9 mouse cellular contexts compared by ENCODE assay signal in the genomic region with DNA sequence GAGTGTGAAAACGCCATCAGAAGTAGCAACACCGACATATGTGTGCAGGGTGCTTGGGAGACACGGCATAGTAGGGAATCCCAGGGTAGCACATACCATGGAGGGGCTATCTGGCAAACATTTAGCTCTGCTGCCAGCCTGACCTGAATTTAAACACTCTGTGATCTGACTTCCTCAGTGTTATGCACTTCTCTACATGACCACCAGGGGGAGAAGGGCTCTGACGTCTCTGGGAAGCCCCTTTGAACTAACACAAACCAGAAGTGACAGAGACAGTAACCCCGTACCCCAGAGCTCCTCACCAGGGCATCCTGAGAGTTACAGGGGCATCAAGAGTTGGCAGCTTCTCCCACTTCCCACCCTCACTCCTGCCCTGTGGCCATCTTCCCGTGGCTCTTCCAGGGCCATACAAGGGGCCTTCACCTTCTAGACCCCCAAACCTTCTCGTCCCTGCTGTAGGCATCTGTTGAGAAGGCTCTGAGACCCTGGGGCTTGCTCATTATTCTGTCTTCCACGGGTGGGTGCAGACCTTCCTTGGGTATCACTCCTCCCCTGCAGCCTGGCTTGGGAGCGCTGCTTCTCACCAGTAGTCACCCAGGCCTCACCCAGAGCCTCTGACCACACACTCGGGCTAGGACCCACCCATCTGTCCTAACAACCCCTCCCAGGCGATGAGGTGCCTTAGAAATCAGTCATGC. TPM values are rescaled to one million over a fixed set of nuclear protein-coding genes. Genes with fewer than 3 reads are reported as not detected.
DNase-seq lines count a peak whose midpoint lies in the region; ATAC-seq and TF ChIP-seq lines count a peak whose summit lies in the region.
"Had no signal": no experiment of that assay in that cellular context is flagged by ENCODE, and none has a peak within 500 bp of the region (broad histone marks: within the 10 kb centered on the region; RNA-seq: fewer than 3 reads in every experiment).

No protein-coding gene starts in this region.

- TF ChIP-seq POLR2A in brain, embryonic 14.5 days (IDR thresholded peaks at IDR 0.05; ENCODE audit: borderline replicate concordance, extremely low read depth, insufficient read depth, insufficient read length, poor library complexity, severe bottlenecking) = no peak
- no peak for TF ChIP-seq POLR2A in lung, adult 2 months (IDR thresholded peaks at IDR 0.05; ENCODE audit: borderline replicate concordance, extremely low read depth, low read depth, low read length)

- no peak overlapping the region for H3K27ac ChIP-seq in forebrain, embryonic 16.5 days (ENCODE audit: low read length)
- H3K27ac ChIP-seq: limb, embryonic 15.5 days had no signal

- H3K9ac ChIP-seq in forebrain, embryonic 16.5 days (replicated peaks; ENCODE audit: low read depth, low read length) = no peak overlapping the region
- H3K9ac ChIP-seq: limb, embryonic 15.5 days had no signal

- H3K27me3 ChIP-seq in forebrain, embryonic 16.5 days (replicated peaks; ENCODE audit: control insufficient read depth, insufficient read depth, low read length) = no peaks in the 10 kb centered on the region
- H3K27me3 ChIP-seq: limb, embryonic 15.5 days had no signal

- ATAC-seq in forebrain, embryonic 16.5 days = 0 out of 2 replicates have a peak, but pooled peaks have one; percentile 10

- peak; percentile 42 for DNase-seq in gastrocnemius, postnatal 10 days
- no peak for DNase-seq in gastrocnemius, postnatal 36 days
- peak; percentile 37 for DNase-seq in 416B (ENCODE audit: low read depth)
- DNase-seq in brain, embryonic 14.5 days (ENCODE audit: low read depth) = peak; percentile 70
- no peak for DNase-seq in lung, adult 2 months
- peak; percentile 88 for DNase-seq in retina, embryonic 14.5 days (ENCODE audit: low spot score)
- DNase-seq in ovary, postnatal 10 days (ENCODE audit: low spot score) = no peak

- no peak overlapping the region for H3K4me3 ChIP-seq in forebrain, embryonic 16.5 days (replicated peaks; ENCODE audit: low read length)
- H3K4me3 ChIP-seq in lung, adult 2 months (replicated peaks; ENCODE audit: extremely low read depth, low read depth, low read length) = no peak overlapping the region
- H3K4me3 ChIP-seq: limb, embryonic 15.5 days had no signal

- peak; percentile 74 for TF ChIP-seq CTCF in brain, embryonic 14.5 days (IDR thresholded peaks at IDR 0.05; ENCODE audit: borderline replicate concordance, extremely low read depth, insufficient read depth, insufficient read length)
- TF ChIP-seq CTCF in lung, adult 2 months (IDR thresholded peaks at IDR 0.05; ENCODE audit: insufficient read depth, low read length) = peak; percentile 61

- no peak overlapping the region for H3K4me2 ChIP-seq in forebrain, embryonic 16.5 days (ENCODE audit: low read length)
- H3K4me2 ChIP-seq: limb, embryonic 15.5 days had no signal

- no peaks in the 10 kb centered on the region for H3K9me3 ChIP-seq in forebrain, embryonic 16.5 days (ENCODE audit: control insufficient read depth, low read length)
- H3K9me3 ChIP-seq: limb, embryonic 15.5 days had no signal

- no peaks in the 10 kb centered on the region for H3K36me3 ChIP-seq in forebrain, embryonic 16.5 days (ENCODE audit: control insufficient read depth, insufficient read depth)

- intact Hi-C loops in gastrocnemius, postnatal 36 days (cut with DNase I) = loop anchor here (2.0 kb wide), 1 partner anchor 17 kb away; no protein-coding TSS in a partner anchor

- peaks cover 22% of the 10 kb centered on the region for H3K4me1 ChIP-seq in forebrain, embryonic 16.5 days (replicated peaks; ENCODE audit: control insufficient read depth, insufficient read depth, low read length)
- no peaks in the 10 kb centered on the region for H3K4me1 ChIP-seq in lung, adult 2 months (ENCODE audit: control insufficient read depth, insufficient read depth, low read length)

- WGBS in forebrain, embryonic 16.5 days = 44% methylated on average over 11 of the region's 11 CpGs
- 42% methylated on average over 11 of the region's 11 CpGs for WGBS in lung, adult 2 months

RNA-seq across cellular contexts. Expression of gene Rcvrn, which starts 37.3 kb away (rescaled TPM):
- total RNA-seq in gastrocnemius, postnatal 10 days (2021) = not detected
- total RNA-seq in gastrocnemius, postnatal 36 days (2021) = not detected
- polyA plus RNA-seq in brain, embryonic 14.5 days (2012; rRNA removed) = 0.21 and 0.28 TPM in 2 replicates
- polyA plus RNA-seq in forebrain, embryonic 16.5 days (2015; fragmentation: Nextera tagmentation; extraction: Ambion mirVana) = not detected in 2 replicates
- polyA plus RNA-seq in lung, adult 2 months (2012; rRNA removed) = 0.22 TPM in 1 of 2 replicates, not detected in the other
- polyA plus RNA-seq: limb, embryonic 15.5 days had no signal

Comparison
In these comparisons a context has a peak if more than half of its experiments do, and no peak if none do; other contexts are left out.
1. DNase-seq: peak in gastrocnemius, postnatal 10 days (single experiment), 416B (single experiment), brain, embryonic 14.5 days (single experiment) and retina, embryonic 14.5 days (single experiment); none in gastrocnemius, postnatal 36 days (0 of 2), lung, adult 2 months (single experiment) and ovary, postnatal 10 days (single experiment).